Mouse (Mus musculus) embryo, embryonic 11 days (tissue): ENCODE results near the gene Ifit3.
A peak's percentile ranks its signal among the peaks of the same experiment; 100 is the strongest.
"Not testable (repeated sequence)": the region's sequence is repeated elsewhere in the genome, so short reads cannot be mapped to it uniquely, and the experiment has no call there.

Experiments used
- DNase-seq: peaks from one replicate; pipeline ENCODE4 v3.0.0-alpha.2; 2015

Gene Ifit3

DNA sequence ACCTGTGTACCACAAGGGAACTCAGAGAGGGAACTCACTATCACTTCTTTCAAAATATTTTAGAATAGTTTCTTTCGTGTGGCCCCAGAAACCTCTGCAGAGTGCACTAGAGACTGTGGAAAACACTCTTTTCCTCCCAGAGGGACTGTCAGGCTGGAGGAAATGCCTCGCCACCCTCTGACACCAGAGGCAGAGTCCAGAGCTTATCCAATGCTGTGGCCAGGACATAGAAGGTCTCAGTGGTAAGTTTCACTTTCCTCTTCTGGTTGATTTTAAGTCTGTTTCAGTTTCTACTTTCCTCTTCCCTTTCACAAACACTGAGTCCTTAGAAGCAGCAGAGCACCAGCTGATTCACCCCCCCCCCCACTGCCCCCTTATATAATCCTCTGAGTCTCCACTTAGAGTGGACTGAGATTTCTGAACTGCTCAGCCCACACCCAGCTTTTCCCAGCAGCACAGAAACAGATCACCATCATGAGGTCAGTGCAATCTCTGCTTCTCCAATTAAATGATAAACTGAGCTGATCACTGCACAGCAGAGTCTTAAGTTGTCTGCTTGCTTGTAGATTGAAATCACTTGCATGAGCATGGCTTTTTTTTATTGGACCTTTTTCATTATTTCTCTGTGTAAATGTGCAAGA, at the start of gene Ifit3:
TSS of gene Ifit3 (plus strand) at position 406 of the 641 bp plus-strand sequence.
- DNase-seq = not testable (repeated sequence)

GRCm38 (mm10) chr19:34539422-34539821, 43.9 kb upstream of the Ifit3 start:
- DNase-seq = no peak

DNA sequence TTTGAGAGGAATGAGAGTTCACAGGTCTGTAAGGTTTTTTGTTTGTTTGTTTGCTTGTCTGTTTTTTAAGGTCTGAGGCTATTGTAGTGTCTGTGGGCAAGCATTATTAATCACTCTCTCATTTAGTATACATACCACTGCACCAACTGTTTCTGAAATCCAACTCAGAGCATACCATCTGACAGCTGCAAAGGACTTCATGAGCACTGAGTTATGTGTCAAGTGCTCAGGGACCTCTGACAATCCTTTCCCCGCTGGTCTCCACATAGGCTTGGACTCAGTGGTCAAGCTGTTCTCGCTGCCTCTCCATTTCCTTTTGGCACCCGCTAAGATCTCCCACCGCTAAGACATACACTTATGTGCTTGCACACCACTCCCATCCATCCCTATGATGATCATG, 37.1 kb upstream of the Ifit3 start:
- DNase-seq = no peak

DNA sequence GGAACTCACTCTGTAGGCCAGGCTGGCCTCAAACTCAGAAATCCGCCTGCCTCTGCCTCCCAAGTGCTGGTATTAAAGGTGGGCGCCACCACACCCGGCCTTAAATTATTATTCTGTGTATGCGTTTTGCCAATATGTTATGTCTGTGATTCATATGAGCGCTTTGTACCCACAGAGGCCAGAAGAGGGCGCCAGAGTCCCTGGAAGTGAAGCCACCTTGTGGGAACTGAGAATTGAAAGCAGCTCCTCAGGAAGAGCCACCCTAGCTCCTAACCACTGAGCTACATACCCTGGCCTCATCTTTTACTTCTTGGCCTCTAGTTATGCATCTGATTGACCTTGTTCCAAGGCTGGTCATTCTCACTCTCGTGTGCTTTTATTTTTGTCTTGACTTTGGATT, 35.4 kb upstream of the Ifit3 start:
- DNase-seq = peak; percentile 78

DNA sequence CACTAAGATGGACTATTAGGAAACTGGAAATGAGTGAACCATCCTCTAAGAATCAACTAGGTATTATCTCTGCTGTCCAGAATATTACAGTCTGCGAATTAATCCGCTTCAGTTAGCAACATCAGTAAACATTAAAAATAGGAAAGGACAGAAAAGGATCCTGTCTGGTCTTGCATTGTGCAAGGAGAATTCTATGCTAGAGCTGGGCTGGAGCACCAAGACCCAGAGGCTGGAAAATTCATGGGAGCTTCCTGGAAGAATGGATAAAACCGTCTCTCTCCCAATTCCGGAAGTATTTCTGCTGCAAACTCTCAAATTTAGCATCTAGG, 33.2 kb upstream of the Ifit3 start:
- no peak for DNase-seq

GRCm38 (mm10) chr19:34550534-34551223, 32.7 kb upstream of the Ifit3 start, which contains the start of gene Ifit2:
Gene Ifit2, plus strand, starts transcription at chr19:34550694.
- peak; percentile 87 for DNase-seq

GRCm38 (mm10) chr19:34551981-34552380, 31.4 kb upstream of the Ifit3 start:
- no peak for DNase-seq

- no peak for DNase-seq
These were observed 30.3 kb upstream of the Ifit3 start for GRCm38 (mm10) chr19:34553021-34553420.

GRCm38 (mm10) chr19:34553522-34553921, 29.8 kb upstream of the Ifit3 start:
- DNase-seq = no peak

DNA sequence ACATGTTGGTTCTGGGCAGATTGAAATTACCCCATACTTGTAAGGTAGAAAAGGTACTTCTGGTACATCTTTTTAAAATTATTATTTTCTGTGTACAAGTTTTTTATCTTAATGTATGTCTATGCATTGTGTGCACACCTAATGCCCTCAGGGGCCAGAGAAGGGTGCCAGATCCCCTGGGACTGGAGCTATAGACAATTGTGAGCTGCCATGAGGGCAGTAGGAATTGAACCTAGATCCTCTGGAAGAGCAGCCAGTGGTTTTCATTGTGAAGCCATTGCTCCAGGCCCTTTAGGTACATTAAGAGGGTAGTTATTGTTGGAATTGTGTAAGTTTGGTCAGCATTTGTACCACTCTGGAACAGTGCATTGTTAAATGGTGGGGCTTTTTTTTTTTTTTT, 29.3 kb upstream of the Ifit3 start:
- no peak for DNase-seq

DNA sequence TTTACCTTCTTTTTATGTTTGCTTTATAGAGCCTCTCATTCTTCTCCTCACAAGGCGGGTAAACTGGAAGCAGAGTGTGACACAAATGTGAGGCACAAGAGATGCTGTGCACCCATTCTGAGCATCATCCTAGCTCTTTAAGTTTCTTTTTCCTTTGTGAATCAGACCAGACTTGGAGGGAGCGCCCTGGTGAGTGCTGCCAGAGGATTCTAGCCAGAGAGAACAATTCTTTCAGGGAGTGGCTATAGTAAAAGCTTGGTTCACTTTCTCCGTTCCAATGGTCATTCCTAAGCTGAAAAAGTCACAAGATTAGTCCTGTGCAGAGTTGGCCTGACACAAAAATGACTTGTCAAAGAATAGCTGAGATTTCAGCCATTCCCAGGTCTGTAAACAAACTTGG, 26.7 kb upstream of the Ifit3 start:
- DNase-seq = no peak

- DNase-seq = no peak
These were observed 20.8 kb upstream of the Ifit3 start for GRCm38 (mm10) chr19:34562556-34562955.

DNA sequence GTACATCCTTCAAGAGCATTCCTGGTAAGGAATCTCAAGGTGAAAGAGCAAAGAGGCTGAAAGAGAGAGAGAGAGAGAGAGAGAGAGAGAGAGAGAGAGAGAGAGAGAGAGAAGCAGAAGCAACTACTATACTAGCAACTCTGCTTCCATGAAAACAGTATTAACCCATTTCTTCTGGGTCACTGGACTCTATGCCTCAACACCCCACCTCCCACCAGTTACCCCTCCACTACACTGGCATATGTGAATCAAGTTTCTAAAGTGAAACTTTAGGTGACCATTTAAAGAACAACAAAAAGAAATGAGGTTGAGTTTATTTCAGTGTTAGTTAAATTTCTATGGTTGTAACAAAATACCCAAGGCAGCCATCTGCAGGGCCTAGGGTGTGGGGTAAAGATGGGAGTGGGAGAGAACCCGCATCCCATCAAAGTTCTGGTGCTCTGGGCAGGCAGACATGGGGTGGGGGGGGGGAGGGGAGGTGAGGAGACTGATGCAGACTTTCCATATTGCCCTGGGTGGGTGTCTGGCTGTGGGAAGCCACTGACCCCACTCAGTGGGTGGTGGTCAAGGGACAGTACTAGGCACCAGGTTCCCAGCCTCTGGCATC, 17.1 kb upstream of the Ifit3 start:
- no peak for DNase-seq

DNA sequence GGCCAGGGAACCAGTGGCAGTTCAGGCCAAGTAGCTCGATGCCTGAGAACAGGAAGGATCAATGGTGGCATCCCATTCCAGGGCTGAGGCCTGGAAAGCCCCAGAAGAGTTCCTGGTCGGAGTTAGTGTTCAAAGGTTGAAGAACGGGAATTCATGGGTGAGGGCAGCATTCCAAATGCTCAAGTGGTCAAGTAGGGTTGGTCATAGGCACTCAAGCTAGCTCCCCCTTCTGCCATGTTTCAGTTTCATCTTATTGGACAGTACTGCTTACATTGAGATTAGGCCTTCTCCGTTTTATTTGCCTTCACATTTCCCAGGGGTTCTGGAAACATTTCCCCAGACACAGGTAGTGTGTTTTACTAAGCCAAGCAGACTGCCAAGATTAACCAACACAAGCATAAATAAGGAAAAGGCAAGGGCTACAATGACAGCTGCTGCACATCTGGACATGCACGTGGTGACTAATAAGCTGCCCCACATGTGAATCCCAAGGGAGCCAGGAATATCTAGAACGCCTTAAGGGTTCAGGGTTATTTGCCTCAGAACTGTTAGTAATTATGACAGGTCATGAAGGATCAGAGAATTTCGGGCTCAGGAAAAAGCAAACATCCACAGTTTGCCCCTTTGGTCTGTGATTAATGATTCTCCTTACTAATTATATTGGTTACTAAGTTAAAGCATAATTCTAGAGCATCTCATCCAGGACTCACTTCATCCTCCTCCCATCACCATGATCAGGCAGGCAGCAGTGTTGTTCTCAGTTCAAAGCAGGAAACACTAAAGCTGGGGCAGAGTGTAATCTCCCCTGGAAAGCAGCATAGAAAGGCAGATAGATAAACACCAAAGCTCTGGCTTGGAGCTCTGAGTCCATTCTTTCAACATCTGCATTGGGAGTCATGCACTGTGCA, 14.1 kb upstream of the Ifit3 start:
- no peak for DNase-seq

- DNase-seq = no peak
These were observed 13.3 kb upstream of the Ifit3 start for GRCm38 (mm10) chr19:34569896-34570476.

DNA sequence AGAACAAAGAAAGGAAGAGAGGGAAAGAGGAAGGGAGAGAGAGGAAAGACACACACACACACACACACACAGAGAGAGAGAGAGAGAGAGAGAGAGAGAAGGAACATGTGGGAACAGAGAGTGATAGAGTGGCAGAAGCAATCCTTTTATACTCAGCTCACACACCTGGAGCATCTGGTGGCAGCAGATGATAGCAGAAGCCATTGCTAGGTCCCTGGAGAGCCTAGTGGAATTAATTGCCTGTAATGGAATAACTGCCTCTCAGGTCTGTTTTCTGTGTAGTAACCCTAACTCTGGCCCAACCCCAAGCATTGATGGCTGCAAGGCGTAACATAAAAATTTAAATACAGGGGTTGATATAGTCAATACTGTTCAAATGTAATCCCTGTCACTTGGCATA, 12.3 kb upstream of the Ifit3 start:
- no peak for DNase-seq

- no peak for DNase-seq
These were observed 9.7 kb upstream of the Ifit3 start for GRCm38 (mm10) chr19:34573650-34574049.

DNA sequence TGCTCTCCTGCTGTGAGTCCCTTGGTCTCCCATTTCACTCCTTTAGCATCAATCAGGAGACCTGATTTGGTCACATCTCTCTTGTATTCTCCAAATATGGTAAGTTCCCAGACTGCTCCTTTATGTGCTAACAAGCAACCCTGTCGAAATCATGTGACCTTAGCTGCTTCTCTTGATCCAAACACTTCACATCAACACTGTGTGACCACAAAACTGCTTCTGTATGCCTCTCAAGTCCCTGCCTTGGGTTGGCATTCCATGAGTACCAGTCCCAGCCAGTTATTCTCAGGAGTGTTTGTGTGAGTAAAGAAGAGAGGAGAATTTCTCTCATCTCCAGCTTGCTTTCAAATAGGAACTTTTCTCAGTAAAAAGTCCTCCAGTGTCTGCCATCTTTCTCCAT, 6.2 kb upstream of the Ifit3 start:
- no peak for DNase-seq

DNA sequence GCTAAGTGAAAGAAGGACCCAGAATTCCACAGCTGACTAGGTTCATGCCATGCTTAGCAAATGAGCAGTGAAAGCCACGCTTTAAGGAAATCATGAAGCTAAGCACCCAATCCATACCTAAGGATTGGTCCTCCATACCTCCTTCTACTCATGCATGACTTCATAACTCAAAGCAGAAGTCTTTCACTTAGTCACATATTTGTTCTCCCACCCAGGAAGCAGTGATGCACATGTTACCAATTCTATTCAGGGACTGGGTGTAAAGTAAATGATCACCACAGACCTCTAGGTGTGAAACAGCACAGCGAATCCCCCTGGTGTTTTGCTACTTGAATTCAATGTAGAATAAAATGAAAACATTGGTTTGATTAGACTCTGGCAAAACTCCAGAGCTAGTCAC, 635 bp upstream of the Ifit3 start:
- not testable (repeated sequence) for DNase-seq

DNA sequence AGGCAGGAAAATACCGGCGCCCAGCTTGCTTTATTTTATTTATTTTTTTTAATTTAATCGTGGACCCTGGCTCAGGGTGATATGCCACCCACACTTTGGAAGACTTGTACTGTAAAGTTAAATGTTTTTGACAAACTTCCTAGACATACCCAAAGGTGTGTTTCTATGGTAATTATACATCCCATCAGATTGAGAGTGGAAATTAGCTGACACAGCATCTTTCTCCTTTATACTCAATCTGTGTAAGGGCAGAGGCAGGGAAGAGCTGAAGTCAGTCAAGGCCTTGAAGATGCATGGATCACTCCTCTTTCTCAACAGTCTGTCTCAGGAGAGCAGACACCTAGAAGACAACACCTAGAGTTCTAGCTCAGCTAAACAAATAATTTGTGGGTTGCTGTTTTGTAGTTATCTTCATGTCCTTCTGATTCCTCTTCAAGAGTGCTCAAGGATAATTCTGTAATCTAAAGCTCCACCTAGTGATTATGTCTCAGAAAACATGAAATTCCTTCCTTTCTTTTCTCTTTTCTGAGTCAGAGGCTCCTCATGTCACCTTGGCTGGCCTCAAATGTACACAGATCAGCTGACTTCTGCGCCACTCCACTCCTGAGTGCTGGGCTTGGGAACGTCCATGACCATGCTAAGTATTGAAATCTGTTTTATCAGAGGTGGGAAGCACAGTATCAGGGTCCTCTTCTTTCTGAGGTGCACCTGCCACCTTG, 2.6 kb downstream of the Ifit3 start:
- DNase-seq = not testable (repeated sequence)

GRCm38 (mm10) chr19:34587898-34588692, 4.8 kb downstream of the Ifit3 start:
- DNase-seq = not testable (repeated sequence)
